Mouse (Mus musculus) forebrain, embryonic 16.5 days (tissue): Measurements from ENCODE around the gene Vamp8. TPM values are rescaled to one million over a fixed set of nuclear protein-coding genes. Genes with fewer than 3 reads are reported as not detected.

Source experiments
- ATAC-seq: fragments of 200-750 bp; cut with Nextera tagmentation; 2 replicates; pipeline ENCODE4 v1.8.0; 2017; ENCODE audit warnings: mild to moderate bottlenecking, moderate library complexity
- H3K27ac ChIP-seq: fragments of 300-500 bp; sonication (generic); 2 replicates; pipeline ENCODE4 v1.5.1; 2014; ENCODE audit warnings: low read length, control low read depth
- H3K27me3 ChIP-seq: fragments of 300-500 bp; sonication (generic); replicated peaks from 2 replicates; pipeline ENCODE4 v1.6.1; 2014; ENCODE audit warnings: low read length; ENCODE audit not compliant: control insufficient read depth, insufficient read depth
- H3K36me3 ChIP-seq: fragments of 300-500 bp; sonication (generic); 2 replicates; pipeline ENCODE4 v1.6.1; 2014; ENCODE audit not compliant: control insufficient read depth, insufficient read depth
- H3K4me1 ChIP-seq: fragments of 300-500 bp; sonication (generic); replicated peaks from 2 replicates; pipeline ENCODE4 v1.6.1; 2014; ENCODE audit warnings: low read length; ENCODE audit not compliant: control insufficient read depth, insufficient read depth
- H3K4me2 ChIP-seq: fragments of 300-500 bp; sonication (generic); 2 replicates; pipeline ENCODE4 v1.6.1; 2014; ENCODE audit warnings: mild to moderate bottlenecking, low read length, control low read depth
- H3K4me3 ChIP-seq: fragments of 300-500 bp; sonication (generic); replicated peaks from 2 replicates; pipeline ENCODE4 v1.5.1; 2014; ENCODE audit warnings: mild to moderate bottlenecking, low read length, control low read depth
- H3K9ac ChIP-seq: fragments of 300-500 bp; sonication (generic); replicated peaks from 2 replicates; pipeline ENCODE4 v1.6.1; 2014; ENCODE audit warnings: low read depth, low read length, control low read depth
- H3K9me3 ChIP-seq: fragments of 300-500 bp; sonication (generic); 2 replicates; pipeline ENCODE4 v1.6.1; 2016; ENCODE audit warnings: low read length; ENCODE audit not compliant: control insufficient read depth
- WGBS: fragments of 180-500 bp; shearing (Covaris S2); extraction: QIAGEN DNeasy Blood & Tissue Kit; methylation state at CpG from one replicate; pipeline ENCODE4 v1.1.7; 2014; 5-methylcytosine and 5-hydroxymethylcytosine counted together
- polyA plus RNA-seq: library from polyadenylated mRNA; unstranded; fragments of >200 nt; fragmentation: Nextera tagmentation; extraction: Ambion mirVana; gene quantifications from 2 replicates; pipeline ENCODE4 v1.2.1, GENCODE M21; 2015

Gene Vamp8
- polyA plus RNA-seq: 14.4 and 14.6 TPM in 2 replicates

GRCm38 (mm10) chr6:72389941-72390771 lies at the start of gene Vamp8:
Gene Vamp8, minus strand, starts transcription at chr6:72390703.
- peak; percentile 38; the same call in 1 of the 2 replicates for ATAC-seq
- no peak within 1 kb of the TSS for H3K27ac ChIP-seq
- H3K4me3 ChIP-seq: peak within 1 kb of the TSS; percentile 34
- WGBS: 1% methylated on average over 32 of the region's 33 CpGs
- H3K4me2 ChIP-seq: peak within 1 kb of the TSS; percentile 57
- no peaks in the 10 kb centered on the region for H3K9me3 ChIP-seq
- H3K4me1 ChIP-seq: peaks cover 11% of the 10 kb centered on the region
- peak within 1 kb of the TSS; percentile 52 for H3K9ac ChIP-seq
- no peaks in the 10 kb centered on the region; the same call in 1 of the 2 replicates for H3K27me3 ChIP-seq
- no peaks in the 10 kb centered on the region for H3K36me3 ChIP-seq

DNA sequence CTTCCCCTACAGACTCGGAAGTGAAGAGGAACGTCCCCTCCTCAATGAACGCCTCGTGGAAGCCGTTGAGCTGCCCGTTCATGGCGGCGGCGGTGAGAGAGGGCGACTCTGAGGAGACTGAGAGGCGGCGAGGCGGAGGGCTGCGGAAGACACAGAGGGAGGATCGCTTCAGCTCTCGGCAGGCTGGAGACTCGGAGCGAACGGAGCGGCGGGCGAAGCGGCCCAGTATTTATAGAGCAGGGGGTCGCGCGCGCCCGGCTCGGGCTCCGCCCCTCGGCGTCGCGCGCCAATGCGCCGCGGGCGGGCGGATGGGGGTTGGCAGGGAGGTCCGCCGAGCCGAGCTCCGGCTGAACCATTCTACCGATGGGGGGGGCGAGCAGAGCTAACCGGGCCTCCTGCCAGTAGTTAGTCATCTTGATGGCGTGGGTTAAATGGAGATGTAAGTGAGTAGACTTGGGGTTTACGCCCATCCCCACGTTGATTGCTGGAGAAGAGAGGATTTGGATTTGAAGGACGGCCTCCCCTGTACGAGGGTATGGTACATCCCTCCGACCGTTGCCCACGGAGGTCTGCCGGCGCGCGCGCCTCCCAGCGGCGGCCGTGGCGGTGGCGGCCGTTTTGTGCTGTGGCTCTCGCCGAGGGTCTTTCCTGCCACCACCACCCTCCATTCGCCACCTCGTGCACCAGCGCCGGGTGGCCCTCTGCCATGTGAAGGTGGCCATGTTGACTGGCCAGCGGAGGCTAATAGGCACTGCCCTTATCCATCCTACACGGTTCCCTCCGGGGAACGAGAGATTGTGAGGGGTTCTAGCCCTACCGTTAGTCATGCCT lies 49.1 kb upstream of the Vamp8 start, which contains the start of gene Mat2a:
Gene Mat2a, minus strand, starts transcription at position 204 of the 831 bp plus-strand sequence.
- Histone ChIP-seq H3K27ac (peak within 1 kb of the TSS; percentile 98), H3K9ac (peak within 1 kb of the TSS; percentile 99), H3K36me3 (peaks cover 24% of the 10 kb centered on the region), H3K9me3 (no peaks in the 10 kb centered on the region), H3K4me1 (peaks cover 36% of the 10 kb centered on the region), H3K4me3 (peak within 1 kb of the TSS; percentile 98), H3K4me2 (peak within 1 kb of the TSS; percentile 89), H3K27me3 (no peaks in the 10 kb centered on the region)
- ATAC-seq: peak; percentile 94
- WGBS: under 1% methylated on average over 77 of the region's 77 CpGs

DNA sequence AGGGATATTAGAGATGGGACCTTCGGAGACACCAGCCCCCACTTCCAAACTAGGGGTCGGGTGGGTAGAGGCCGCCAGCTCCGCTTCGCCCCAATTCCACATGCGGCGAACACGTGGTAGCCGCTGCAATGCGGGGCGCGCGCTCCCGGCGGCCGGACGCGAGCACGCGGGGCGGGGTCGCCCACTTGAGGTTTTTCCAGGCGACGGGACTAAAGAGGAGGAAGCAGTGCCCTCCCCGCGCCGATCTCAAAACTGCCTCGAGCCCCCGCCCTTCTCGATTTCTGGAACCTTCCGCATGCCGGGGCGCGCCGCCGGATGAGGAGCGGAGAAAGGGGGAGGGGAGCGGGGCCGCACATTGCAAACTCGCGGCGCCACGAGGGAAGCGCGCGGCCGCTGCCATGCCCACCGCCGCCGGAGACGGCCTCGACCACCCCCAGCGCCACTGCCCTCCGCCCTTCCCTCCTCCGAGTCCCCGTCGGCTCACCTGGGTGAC lies 48.4 kb upstream of the Vamp8 start:
- WGBS: under 1% methylated on average over 52 of the region's 57 CpGs
- ATAC-seq: peak; percentile 21
- Histone ChIP-seq H3K27me3 (no peaks in the 10 kb centered on the region), H3K4me2 (peak overlapping the region; percentile 89), H3K4me3 (peak overlapping the region; percentile 98), H3K9ac (peak overlapping the region; percentile 99), H3K4me1 (peaks cover 36% of the 10 kb centered on the region), H3K36me3 (peaks cover 29% of the 10 kb centered on the region), H3K27ac (peak overlapping the region; percentile 98), H3K9me3 (no peaks in the 10 kb centered on the region)

GRCm38 (mm10) chr6:72438226-72438625 lies 47.7 kb upstream of the Vamp8 start:
- ATAC-seq: no peak
- 3% methylated on average over 5 of the region's 5 CpGs for WGBS
- Histone ChIP-seq H3K4me1 (peaks cover 36% of the 10 kb centered on the region), H3K27ac (no peak overlapping the region; the same call in none of the 2 replicates), H3K27me3 (no peaks in the 10 kb centered on the region), H3K9ac (peak overlapping the region; percentile 99), H3K4me2 (peak overlapping the region; percentile 89), H3K9me3 (no peaks in the 10 kb centered on the region), H3K36me3 (peaks cover 29% of the 10 kb centered on the region), H3K4me3 (peak overlapping the region; percentile 98)

- Histone ChIP-seq H3K9ac (no peak overlapping the region), H3K4me2 (no peak overlapping the region), H3K36me3 (peaks cover 39% of the 10 kb centered on the region), H3K27me3 (no peaks in the 10 kb centered on the region), H3K9me3 (no peaks in the 10 kb centered on the region), H3K27ac (no peak overlapping the region), H3K4me1 (peaks cover 11% of the 10 kb centered on the region), H3K4me3 (no peak overlapping the region)
- ATAC-seq: no peak
- 88% methylated on average over 2 of the region's 2 CpGs for WGBS
Observed at GRCm38 (mm10) chr6:72432153-72432552, 41.6 kb upstream of the Vamp8 start.

- Histone ChIP-seq H3K4me3 (no peak overlapping the region), H3K9ac (no peak overlapping the region), H3K36me3 (peaks cover 31% of the 10 kb centered on the region), H3K9me3 (no peaks in the 10 kb centered on the region), H3K27ac (no peak overlapping the region), H3K4me1 (peaks cover 5% of the 10 kb centered on the region; the same call in 1 of the 2 replicates), H3K27me3 (no peaks in the 10 kb centered on the region), H3K4me2 (no peak overlapping the region)
- ATAC-seq: peak; percentile 54
- 46% methylated on average over 5 of the region's 5 CpGs for WGBS
Observed at GRCm38 (mm10) chr6:72430989-72431921, 40.8 kb upstream of the Vamp8 start.

GRCm38 (mm10) chr6:72429061-72429842 lies 38.7 kb upstream of the Vamp8 start:
- no peak overlapping the region for H3K27ac ChIP-seq
- no peak overlapping the region for H3K4me2 ChIP-seq
- ATAC-seq: no peak
- H3K9ac ChIP-seq: no peak overlapping the region
- peaks cover 20% of the 10 kb centered on the region for H3K36me3 ChIP-seq
- no peaks in the 10 kb centered on the region for H3K9me3 ChIP-seq
- no peaks in the 10 kb centered on the region for H3K27me3 ChIP-seq
- H3K4me1 ChIP-seq: no peaks in the 10 kb centered on the region
- WGBS: 90% methylated on average over 21 of the region's 21 CpGs
- no peak overlapping the region for H3K4me3 ChIP-seq

DNA sequence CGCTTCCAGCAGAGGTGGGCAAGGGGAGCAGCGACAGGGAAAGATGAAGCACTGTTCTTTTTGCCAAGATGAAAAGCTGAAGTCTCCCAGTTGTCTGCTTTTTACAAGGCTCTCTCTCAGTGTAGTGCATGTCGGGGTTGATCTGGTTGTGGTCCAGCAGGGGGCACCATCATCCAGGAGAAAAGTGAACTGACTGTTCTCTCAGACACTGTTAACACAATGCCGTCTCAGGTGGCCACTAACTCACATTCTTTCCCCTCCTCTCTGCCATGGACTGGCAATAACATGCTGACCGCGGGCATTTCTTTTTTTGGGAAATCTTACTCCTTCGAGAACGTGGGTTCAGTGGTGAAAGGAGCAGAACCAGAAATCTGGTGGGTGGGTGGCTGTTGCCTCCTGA lies 37.5 kb upstream of the Vamp8 start:
- peaks cover 26% of the 10 kb centered on the region for H3K36me3 ChIP-seq
- 35% methylated on average over 8 of the region's 8 CpGs for WGBS
- ATAC-seq: peak; percentile 82

More for the DNA sequence above, 37.5 kb upstream of the Vamp8 start:
- Histone ChIP-seq H3K9ac (no peak overlapping the region), H3K27me3 (no peaks in the 10 kb centered on the region), H3K27ac (no peak overlapping the region), H3K9me3 (no peaks in the 10 kb centered on the region), H3K4me3 (no peak overlapping the region), H3K4me2 (no peak overlapping the region), H3K4me1 (no peaks in the 10 kb centered on the region)
